Mouse (Mus musculus) MEL (cell line): ENCODE measurements around the gene Atp6v1b1. TPM values are rescaled to one million over a fixed set of nuclear protein-coding genes. Genes with fewer than 3 reads are reported as not detected.

Experiments used
- DNase-seq: peaks from one replicate; pipeline ENCODE4 v3.0.0; 2011; ENCODE audit warnings: low read depth, low spot score
- H3K27ac ChIP-seq: 2 replicates; pipeline ENCODE4 v1.5.1; 2012; ENCODE audit warnings: low read depth, mild to moderate bottlenecking, control low read depth, low read length, moderate library complexity; ENCODE audit not compliant: control insufficient read depth
- H3K27me3 ChIP-seq, 2 experiments: fragments of 150-350 bp in 1 of 2; sonication (generic) in 1 of 2; 2 replicates each; pipeline ENCODE4 v1.6.1; 2012; ENCODE audit warnings: low read length in 2 of 2, mild to moderate bottlenecking in 2 of 2, improper control_type of control experiment in 1 of 2, moderate library complexity in 1 of 2; ENCODE audit not compliant: insufficient read depth in 2 of 2, control insufficient read depth in 1 of 2
- H3K36me3 ChIP-seq, 2 experiments: 2 replicates each; pipeline ENCODE4 v1.6.1; 2012 to 2014; ENCODE audit warnings: low read length in 2 of 2, improper control_type of control experiment in 1 of 2, inconsistent platforms in 1 of 2, mild to moderate bottlenecking in 1 of 2; ENCODE audit not compliant: insufficient read depth in 2 of 2, control insufficient read depth in 1 of 2
- H3K4me1 ChIP-seq, 2 experiments: fragments of 150-350 bp in 1 of 2; sonication (generic) in 1 of 2; 2 replicates each; pipeline ENCODE4 v1.6.1; 2012; ENCODE audit warnings: low read length in 2 of 2, improper control_type of control experiment in 1 of 2, mild to moderate bottlenecking in 1 of 2; ENCODE audit not compliant: insufficient read depth in 2 of 2, control insufficient read depth in 1 of 2
- H3K4me3 ChIP-seq, 2 experiments: fragments of 150-350 bp in 1 of 2; sonication (generic) in 1 of 2; 2 replicates each; pipeline ENCODE4 v1.5.1; 2012; ENCODE audit warnings: low read depth in 2 of 2, low read length in 2 of 2, mild to moderate bottlenecking in 2 of 2, moderate library complexity in 2 of 2, control low read depth in 1 of 2, improper control_type of control experiment in 1 of 2; ENCODE audit not compliant: control insufficient read depth in 1 of 2, insufficient read depth in 1 of 2
- H3K79me2 ChIP-seq: 2 replicates; pipeline ENCODE4 v1.6.1; 2012; ENCODE audit warnings: mild to moderate bottlenecking, low read length, moderate library complexity; ENCODE audit not compliant: control insufficient read depth, poor library complexity, insufficient read depth
- H3K9ac ChIP-seq: 2 replicates; pipeline ENCODE4 v1.6.1; 2012; ENCODE audit warnings: low read depth, mild to moderate bottlenecking, control low read depth, low read length, moderate library complexity; ENCODE audit not compliant: control insufficient read depth, poor library complexity, severe bottlenecking
- H3K9me3 ChIP-seq: fragments of 150-350 bp; sonication (generic); replicated peaks from 2 replicates; pipeline ENCODE4 v1.6.1; 2012; ENCODE audit warnings: mild to moderate bottlenecking, low read length, improper control_type of control experiment, moderate library complexity; ENCODE audit not compliant: insufficient read depth
- BHLHE40 ChIP-seq: IDR thresholded peaks from 2 replicates; pipeline ENCODE4 v1.6.1; 2012; ENCODE audit warnings: low read depth, mild to moderate bottlenecking, inconsistent platforms, low read length, improper control_type of control experiment, borderline replicate concordance
- CHD2 ChIP-seq: IDR thresholded peaks from 2 replicates; pipeline ENCODE4 v1.6.1; 2011; ENCODE audit warnings: low read length, improper control_type of control experiment
- CTCF ChIP-seq, 3 experiments: IDR thresholded peaks in 2 of 3; conservative IDR thresholded peaks in 1 of 3; 2 replicates each; pipeline ENCODE4 v1.5.1; 2011 to 2012; ENCODE audit warnings: low read length in 3 of 3, low read depth in 2 of 3, mild to moderate bottlenecking in 2 of 3, improper control_type of control experiment in 1 of 3, inconsistent platforms in 1 of 3, mixed read lengths in 1 of 3, moderate library complexity in 1 of 3; ENCODE audit not compliant: control insufficient read depth in 1 of 3, insufficient read depth in 1 of 3, poor library complexity in 1 of 3, severe bottlenecking in 1 of 3
- E2F4 ChIP-seq: IDR thresholded peaks from 2 replicates; pipeline ENCODE4 v1.6.1; 2011; ENCODE audit warnings: low read depth, low read length, improper control_type of control experiment, borderline replicate concordance
- ELF1 ChIP-seq: IDR thresholded peaks from 2 replicates; pipeline ENCODE4 v1.6.1; 2014; ENCODE audit warnings: low read depth, mild to moderate bottlenecking, inconsistent platforms, low read length, improper control_type of control experiment, moderate library complexity
- EP300 ChIP-seq, 2 experiments: IDR thresholded peaks; 2 replicates each; pipeline ENCODE4 v1.6.1; 2011; ENCODE audit warnings: improper control_type of control experiment in 2 of 2, low read length in 2 of 2, low read depth in 1 of 2, mild to moderate bottlenecking in 1 of 2
- ETS1 ChIP-seq: IDR thresholded peaks from 2 replicates; pipeline ENCODE4 v1.6.1; 2012; ENCODE audit warnings: low read depth, mild to moderate bottlenecking, inconsistent platforms, low read length, improper control_type of control experiment, moderate library complexity
- GATA1 ChIP-seq: IDR thresholded peaks from 2 replicates; pipeline ENCODE4 v1.6.1; 2011; ENCODE audit warnings: low read depth, low read length, improper control_type of control experiment
- HCFC1 ChIP-seq: IDR thresholded peaks from 2 replicates; pipeline ENCODE4 v1.6.1; 2012; ENCODE audit warnings: low read depth, mild to moderate bottlenecking, inconsistent platforms, low read length, improper control_type of control experiment, moderate library complexity
- JUND ChIP-seq: IDR thresholded peaks from 2 replicates; pipeline ENCODE4 v1.6.1; 2011; ENCODE audit warnings: low read depth, mild to moderate bottlenecking, improper control_type of control experiment, low read length
- KAT2A ChIP-seq: conservative IDR thresholded peaks from 2 replicates; pipeline ENCODE4 v1.6.1; 2012; ENCODE audit warnings: low read depth, low read length, improper control_type of control experiment, inconsistent platforms
- MAFK ChIP-seq: IDR thresholded peaks from 2 replicates; pipeline ENCODE4 v1.6.1; 2011; ENCODE audit warnings: low read depth, mild to moderate bottlenecking, low read length, improper control_type of control experiment, borderline replicate concordance
- MAX ChIP-seq: IDR thresholded peaks from 2 replicates; pipeline ENCODE4 v1.6.1; 2011; ENCODE audit warnings: low read length, improper control_type of control experiment
- MXI1 ChIP-seq: IDR thresholded peaks from 2 replicates; pipeline ENCODE4 v1.6.1; 2011; ENCODE audit warnings: mild to moderate bottlenecking, low read depth, low read length, improper control_type of control experiment
- MYC ChIP-seq: IDR thresholded peaks from 2 replicates; pipeline ENCODE4 v1.6.1; 2011; ENCODE audit warnings: low read depth, mild to moderate bottlenecking, low read length, improper control_type of control experiment, moderate library complexity
- NELFE ChIP-seq: IDR thresholded peaks from 2 replicates; pipeline ENCODE4 v1.6.1; 2011; ENCODE audit warnings: low read depth, low read length, improper control_type of control experiment
- NRF1 ChIP-seq: IDR thresholded peaks from 2 replicates; pipeline ENCODE4 v1.6.1; 2014; ENCODE audit warnings: low read depth, mild to moderate bottlenecking, inconsistent platforms, low read length, improper control_type of control experiment, moderate library complexity; ENCODE audit not compliant: poor library complexity, insufficient read depth, severe bottlenecking
- RCOR1 ChIP-seq: IDR thresholded peaks from 2 replicates; pipeline ENCODE4 v1.6.1; 2012; ENCODE audit warnings: low read depth, mild to moderate bottlenecking, inconsistent platforms, low read length, improper control_type of control experiment
- SIN3A ChIP-seq: IDR thresholded peaks from 2 replicates; pipeline ENCODE4 v1.6.1; 2012; ENCODE audit warnings: low read length, improper control_type of control experiment, inconsistent platforms
- TBP ChIP-seq: IDR thresholded peaks from 2 replicates; pipeline ENCODE4 v1.8.0; 2011; ENCODE audit warnings: low read depth, low read length, improper control_type of control experiment
- UBTF ChIP-seq: IDR thresholded peaks from 2 replicates; pipeline ENCODE4 v1.6.1; 2012; ENCODE audit warnings: low read depth, mild to moderate bottlenecking, inconsistent platforms, low read length, improper control_type of control experiment, moderate library complexity, borderline replicate concordance; ENCODE audit not compliant: insufficient read depth
- USF1 ChIP-seq: IDR thresholded peaks from 2 replicates; pipeline ENCODE4 v1.6.1; 2014; ENCODE audit warnings: low read depth, mild to moderate bottlenecking, inconsistent platforms, low read length, improper control_type of control experiment, moderate library complexity
- ZMIZ1 ChIP-seq: IDR thresholded peaks from 2 replicates; pipeline ENCODE4 v1.6.1; 2012; ENCODE audit warnings: low read depth, mild to moderate bottlenecking, inconsistent platforms, low read length, improper control_type of control experiment, moderate library complexity
- ZNF384 ChIP-seq: IDR thresholded peaks from 2 replicates; pipeline ENCODE4 v1.6.1; 2012; ENCODE audit warnings: low read depth, mild to moderate bottlenecking, inconsistent platforms, low read length, improper control_type of control experiment
- polyA plus RNA-seq, 2 experiments: library from polyadenylated mRNA; stranded (reverse) in 1 of 2; unstranded in 1 of 2; fragments of >175 nt in 1 of 2; fragments of >200 nt in 1 of 2; gene quantifications; 2 replicates each; pipeline versions ENCODE4 v1.2.1 to v1.2.4; 2012; ENCODE audit warnings: low replicate concordance in 2 of 2, low read depth in 1 of 2; ENCODE audit not compliant: insufficient read length in 2 of 2, insufficient read depth in 1 of 2, missing spikeins in 1 of 2
- total RNA-seq: library from RNA; depleted of rRNA; stranded (reverse); fragments of 300-350 nt; gene quantifications from 2 replicates; pipeline ENCODE4 v1.2.3, GENCODE M21; 2012

The Atp6v1b1 gene
- total and polyA plus RNA-seq, 3 experiments: 0.08 TPM; not detected in 2

DNA sequence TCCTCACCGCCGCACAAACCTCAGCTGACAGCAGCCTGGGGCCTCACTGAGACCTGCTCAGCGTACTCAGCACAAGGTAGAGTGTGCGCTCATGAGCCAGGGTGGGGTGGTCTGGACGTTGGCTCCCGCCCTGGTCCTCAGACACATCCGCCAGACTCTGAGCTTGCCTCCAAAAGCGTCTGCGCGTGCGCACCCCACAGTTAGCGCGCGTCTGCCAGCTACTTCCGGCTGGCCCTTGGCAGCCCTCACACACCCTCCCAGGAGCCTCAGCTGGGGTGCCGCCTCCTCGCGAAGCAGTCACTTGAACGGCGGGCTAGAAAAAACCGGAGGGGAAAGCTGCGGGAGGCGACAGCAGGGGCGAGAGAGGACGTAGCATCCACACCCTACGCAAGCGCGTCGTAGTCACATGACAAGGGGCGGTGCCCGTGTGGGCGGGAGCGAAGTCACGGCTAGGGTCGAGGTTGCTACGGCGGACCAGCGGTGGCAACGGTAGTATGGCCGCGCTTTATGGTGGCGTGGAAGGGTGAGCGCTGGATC, 52.0 kb downstream of the Atp6v1b1 start, which contains the start of gene Nagk (continued):
- TF ChIP-seq ZNF384: peak; percentile 46; the same call in 1 of the 2 replicates
- TF ChIP-seq CHD2: no peak
- 0 out of 2 replicates have a peak, but pooled peaks have one; percentile 56 for TF ChIP-seq MYC
- TF ChIP-seq SIN3A: peak; percentile 87
- TF ChIP-seq E2F4: peak; percentile 83; the same call in 1 of the 2 replicates
- TF ChIP-seq ELF1: peak; percentile 97
- no peak for TF ChIP-seq GATA1
- TF ChIP-seq CTCF (IDR thresholded peaks at IDR 0.05 in 2 of 3, conservative IDR thresholded peaks at IDR 0.05 in 1 of 3; ENCODE audit: control insufficient read depth in 1 of 3, insufficient read depth in 1 of 3, low read depth in 2 of 3, low read length in 3 of 3, poor library complexity in 1 of 3, severe bottlenecking in 1 of 3): no peak
- TF ChIP-seq BHLHE40: no peak
- peak; percentile 73 for TF ChIP-seq NELFE
- TF ChIP-seq JUND: no peak

DNA sequence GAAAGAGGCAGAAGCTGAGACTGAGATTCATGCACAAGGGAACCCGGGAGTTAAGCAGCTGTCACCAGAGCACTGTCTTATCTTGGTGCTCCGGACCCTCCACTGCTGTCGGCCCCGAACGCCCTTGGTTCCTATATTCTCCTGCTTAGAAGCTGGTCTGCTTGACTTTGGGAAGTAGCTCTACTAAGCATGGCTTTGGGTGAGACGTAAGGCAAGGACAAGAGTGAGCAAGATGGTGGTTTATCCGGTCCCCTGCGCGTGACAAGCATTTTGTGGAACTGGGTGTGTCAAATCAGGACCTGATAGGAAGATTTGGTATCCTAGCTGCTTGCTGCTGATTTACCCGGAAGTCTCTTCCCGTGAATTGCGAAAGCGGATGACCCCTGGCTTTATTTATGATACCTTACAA, 52.7 kb downstream of the Atp6v1b1 start:
- H3K36me3 ChIP-seq: peaks cover 0 to 16% of the 10 kb centered on the region in 2 experiments; a peak in 2 of 4 replicates
- DNase-seq: peak; percentile 67
- H3K9ac ChIP-seq: peak overlapping the region; percentile 85
- no peaks in the 10 kb centered on the region for H3K9me3 ChIP-seq
- TF ChIP-seq HCFC1: no peak
- TF ChIP-seq CTCF (IDR thresholded peaks at IDR 0.05 in 2 of 3, conservative IDR thresholded peaks at IDR 0.05 in 1 of 3; ENCODE audit: control insufficient read depth in 1 of 3, insufficient read depth in 1 of 3, low read depth in 2 of 3, low read length in 3 of 3, poor library complexity in 1 of 3, severe bottlenecking in 1 of 3): no peak
- 0 out of 2 replicates have a peak, but pooled peaks have one; percentile 2 for TF ChIP-seq MXI1
- no peak for TF ChIP-seq EP300 (IDR thresholded peaks at IDR 0.05; ENCODE audit: low read depth in 1 of 2, low read length in 2 of 2)
- TF ChIP-seq RCOR1: peak; percentile 83
- TF ChIP-seq GATA1: peak; percentile 26; the same call in 1 of the 2 replicates
- peak; percentile 62; the same call in 1 of the 2 replicates for TF ChIP-seq ELF1
- no peak for TF ChIP-seq KAT2A
- TF ChIP-seq BHLHE40: peak; percentile 79
- TF ChIP-seq MAFK: no peak
- no peak for TF ChIP-seq MAX
- TF ChIP-seq NRF1: 0 out of 2 replicates have a peak, but pooled peaks have one; percentile 8
- no peak for TF ChIP-seq UBTF
- TF ChIP-seq TBP: no peak
- 0 out of 2 replicates have a peak, but pooled peaks have one; percentile 9 for TF ChIP-seq USF1
- 0 out of 2 replicates have a peak, but pooled peaks have one; percentile 16 for TF ChIP-seq MYC
- TF ChIP-seq ETS1: 0 out of 2 replicates have a peak, but pooled peaks have one; percentile 14
- TF ChIP-seq ZMIZ1: no peak
- no peaks in the 10 kb centered on the region for H3K27me3 ChIP-seq
- H3K79me2 ChIP-seq: no peaks in the 10 kb centered on the region; the same call in 1 of the 2 replicates
- peak overlapping the region; percentile 51 to 72 for H3K4me3 ChIP-seq
- H3K27ac ChIP-seq: peak overlapping the region; percentile 83
- peaks cover 6 to 21% of the 10 kb centered on the region in 2 experiments for H3K4me1 ChIP-seq
